27 mouse cellular contexts compared by ENCODE assay signal in genomic region chr9:43110286-43110980, GRCm38 (mm10). TPM values are rescaled to one million over a fixed set of nuclear protein-coding genes. Genes with fewer than 3 reads are reported as not detected.
DNase-seq lines count a peak whose midpoint lies in the region; ATAC-seq and TF ChIP-seq lines count a peak whose summit lies in the region.
"Had no signal": no experiment of that assay in that cellular context is flagged by ENCODE, and none has a peak within 500 bp of the region (broad histone marks: within the 10 kb centered on the region; RNA-seq: fewer than 3 reads in every experiment).

No protein-coding gene starts in this region.

- H3K9me3 ChIP-seq in kidney, embryonic 14.5 days (ENCODE audit: control insufficient read depth, low read length), result no peaks in the 10 kb centered on the region
- H3K9me3 ChIP-seq: embryonic facial prominence, embryonic 12.5 days; embryonic facial prominence, embryonic 15.5 days; heart, embryonic 10.5 days; heart, embryonic 13.5 days had no signal

- H3K36me3 ChIP-seq in kidney, embryonic 14.5 days (ENCODE audit: control insufficient read depth, insufficient read depth, low read length), result peaks cover 14% of the 10 kb centered on the region; the same call in 1 of the 2 replicates

- peak; percentile 51 for DNase-seq in adrenal gland, postnatal 14 days
- no peak for DNase-seq in adrenal gland, adult 8-10 months
- no peak for DNase-seq in layer of hippocampus, adult 2 months (ENCODE audit: low spot score in 2 of 2)
- DNase-seq in layer of hippocampus, adult 8-10 months (ENCODE audit: low spot score in 2 of 2), result no peak
- DNase-seq in lung, postnatal 14 days, result peak; percentile 21
- no peak for DNase-seq in lung, adult 2 months
- DNase-seq: cerebellum, adult 11 months; cerebellum, adult 2 months; cerebellum, adult 9-11 months; cerebellum, postnatal 25 days; forebrain, postnatal 0 days; gastrocnemius, adult 2 months; gastrocnemius, postnatal 14 days; heart, adult 18-20 months; heart, postnatal 14 days; heart, postnatal 4 days had no signal

- H3K4me3 ChIP-seq in layer of hippocampus, adult 2 months, result no peak overlapping the region
- no peak overlapping the region for H3K4me3 ChIP-seq in lung, adult 2 months (replicated peaks; ENCODE audit: extremely low read depth, low read depth, low read length)
- no peak overlapping the region for H3K4me3 ChIP-seq in kidney, embryonic 14.5 days (ENCODE audit: low read length)
- H3K4me3 ChIP-seq: embryonic facial prominence, embryonic 12.5 days; embryonic facial prominence, embryonic 15.5 days; gastrocnemius, adult 2 months; heart, embryonic 10.5 days; heart, embryonic 13.5 days had no signal

- TF ChIP-seq POLR2A in lung, adult 2 months (IDR thresholded peaks at IDR 0.05; ENCODE audit: borderline replicate concordance, extremely low read depth, low read depth, low read length), result no peak

- no peak overlapping the region for H3K9ac ChIP-seq in kidney, embryonic 14.5 days (ENCODE audit: low read depth, low read length)
- H3K9ac ChIP-seq: embryonic facial prominence, embryonic 12.5 days; embryonic facial prominence, embryonic 15.5 days; forebrain, postnatal 0 days; heart, embryonic 13.5 days; hindbrain, embryonic 14.5 days had no signal

- peaks cover 18% of the 10 kb centered on the region for H3K4me1 ChIP-seq in lung, adult 2 months (ENCODE audit: control insufficient read depth, insufficient read depth, low read length)
- H3K4me1 ChIP-seq in kidney, embryonic 14.5 days (ENCODE audit: control insufficient read depth, insufficient read depth, low read length), result peaks cover 8% of the 10 kb centered on the region; the same call in 1 of the 2 replicates

- no peak for TF ChIP-seq CTCF in layer of hippocampus, adult 2 months (conservative IDR thresholded peaks at IDR 0.05)
- TF ChIP-seq CTCF in lung, adult 2 months (IDR thresholded peaks at IDR 0.05; ENCODE audit: insufficient read depth, low read length), result no peak

- ATAC-seq in kidney, embryonic 14.5 days (ENCODE audit: low FRiP score, low TSS enrichment), result no peak
- ATAC-seq: CD4-positive, CD25-positive, alpha-beta regulatory T cell, adult 4 months; forebrain, embryonic 14.5 days; forebrain, postnatal 0 days; hindbrain, postnatal 0 days; inflammation-experienced regulatory T-cells, adult 6 months; intestine, embryonic 16.5 days had no signal

- H3K27me3 ChIP-seq in kidney, embryonic 14.5 days (ENCODE audit: control insufficient read depth, insufficient read depth, low read length), result no peaks in the 10 kb centered on the region
- H3K27me3 ChIP-seq: embryonic facial prominence, embryonic 12.5 days; embryonic facial prominence, embryonic 15.5 days; heart, embryonic 13.5 days had no signal

- H3K27ac ChIP-seq in layer of hippocampus, adult 2 months, result peak overlapping the region; percentile 28; the same call in 1 of the 2 replicates
- H3K27ac ChIP-seq in kidney, embryonic 14.5 days (ENCODE audit: low read depth, low read length), result no peak overlapping the region
- H3K27ac ChIP-seq: embryonic facial prominence, embryonic 12.5 days; embryonic facial prominence, embryonic 15.5 days; gastrocnemius, adult 2 months; heart, embryonic 10.5 days; heart, embryonic 13.5 days; hindbrain, embryonic 14.5 days; hindbrain, postnatal 0 days had no signal

- no peak overlapping the region for H3K4me2 ChIP-seq in kidney, embryonic 14.5 days (replicated peaks; ENCODE audit: low read depth, low read length)
- H3K4me2 ChIP-seq: embryonic facial prominence, embryonic 12.5 days; embryonic facial prominence, embryonic 15.5 days; heart, embryonic 13.5 days; hindbrain, embryonic 14.5 days had no signal

- 54% methylated on average over 8 of the region's 8 CpGs for WGBS in lung, adult 2 months
- 87% methylated on average over 8 of the region's 8 CpGs for WGBS in kidney, embryonic 14.5 days

RNA-seq across cellular contexts. Expression of gene Arhgef12, which starts 3.4 kb away (rescaled TPM):
- total RNA-seq in adrenal gland, postnatal 14 days (2021), result 115 and 123 TPM in 2 replicates
- 100 to 1,000 TPM; 132 to 178 (median 164) TPM for total RNA-seq in adrenal gland, adult 8-10 months (2022)
- total RNA-seq in layer of hippocampus, adult 2 months (2021), result 100 to 1,000 TPM; 146 to 162 TPM
- total RNA-seq in layer of hippocampus, adult 8-10 months (2022), result 100 to 1,000 TPM; 144 to 165 (median 151) TPM
- 46.2 and 62.4 TPM in 2 replicates for polyA plus RNA-seq in lung, adult 2 months (2012; rRNA removed)
- polyA plus RNA-seq in kidney, embryonic 14.5 days (2014; fragmentation: Nextera tagmentation; extraction: Ambion mirVana), result 17.1 and 29.1 TPM in 2 replicates

RNA-seq across cellular contexts. Expression of gene Tmem136, which starts 5.9 kb away (rescaled TPM):
- 4.5 and 5.2 TPM in 2 replicates for total RNA-seq in adrenal gland, postnatal 14 days (2021)
- 10 to 100 TPM in 2 of 4 experiments, 1 to 10 TPM in 2; 6.6 to 15.3 (median 11.1) TPM for total RNA-seq in adrenal gland, adult 8-10 months (2022)
- 10 to 100 TPM; 23.5 to 25.5 TPM for total RNA-seq in layer of hippocampus, adult 2 months (2021)
- 10 to 100 TPM; 18.5 to 22.9 (median 19.5) TPM for total RNA-seq in layer of hippocampus, adult 8-10 months (2022)
- polyA plus RNA-seq in lung, adult 2 months (2012; rRNA removed), result 1.8 and 7.4 TPM in 2 replicates
- polyA plus RNA-seq in kidney, embryonic 14.5 days (2014; fragmentation: Nextera tagmentation; extraction: Ambion mirVana), result 6.1 and 9.7 TPM in 2 replicates

Comparison
In these comparisons a context has a peak if more than half of its experiments do, and no peak if none do; other contexts are left out.
1. DNase-seq: peak in adrenal gland, postnatal 14 days (single experiment) and lung, postnatal 14 days (single experiment); none in adrenal gland, adult 8-10 months (single experiment), layer of hippocampus, adult 2 months (0 of 2), layer of hippocampus, adult 8-10 months (0 of 2) and lung, adult 2 months (single experiment).